Comparison of ENCODE assay signal across 26 mouse cellular contexts in the genomic region with DNA sequence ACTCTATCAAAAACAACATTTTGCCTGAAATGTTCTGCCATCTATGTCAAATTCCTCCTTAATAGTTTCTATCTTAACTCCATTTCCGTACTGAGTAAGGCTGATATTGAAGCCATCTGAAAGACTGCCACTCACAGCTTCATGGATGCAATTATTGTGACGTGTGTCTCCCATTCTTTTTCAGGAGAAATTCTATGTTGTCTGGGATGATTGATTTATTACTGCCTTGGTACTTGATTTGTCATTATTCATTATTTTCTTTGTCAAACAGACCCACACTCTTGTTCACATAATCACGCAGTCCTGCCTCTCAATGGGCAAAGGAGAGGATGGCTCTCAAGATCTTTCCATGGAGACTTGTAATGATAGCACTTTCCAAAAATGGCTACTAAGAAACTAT.
DNase-seq lines count a peak whose midpoint lies in the region; ATAC-seq and TF ChIP-seq lines count a peak whose summit lies in the region.
"Had no signal": no experiment of that assay in that cellular context is flagged by ENCODE, and none has a peak within 500 bp of the region (broad histone marks: within the 10 kb centered on the region; RNA-seq: fewer than 3 reads in every experiment).

No protein-coding gene starts in this region.

- no peak overlapping the region for H3K27ac ChIP-seq in forebrain, embryonic 12.5 days
- no peak overlapping the region for H3K27ac ChIP-seq in forebrain, embryonic 10.5 days
- no peak overlapping the region for H3K27ac ChIP-seq in forebrain, embryonic 15.5 days (replicated peaks)
- no peak overlapping the region for H3K27ac ChIP-seq in forebrain, postnatal 0 days (ENCODE audit: low read depth, low read length)
- H3K27ac ChIP-seq: embryonic facial prominence, embryonic 13.5 days; embryonic facial prominence, embryonic 15.5 days had no signal

- no peaks in the 10 kb centered on the region for H3K4me1 ChIP-seq in forebrain, embryonic 12.5 days
- H3K4me1 ChIP-seq in forebrain, embryonic 10.5 days = no peaks in the 10 kb centered on the region
- no peaks in the 10 kb centered on the region for H3K4me1 ChIP-seq in forebrain, embryonic 15.5 days
- no peaks in the 10 kb centered on the region for H3K4me1 ChIP-seq in forebrain, postnatal 0 days (ENCODE audit: insufficient read depth)
- H3K4me1 ChIP-seq: embryonic facial prominence, embryonic 13.5 days; embryonic facial prominence, embryonic 15.5 days had no signal

- H3K9ac ChIP-seq in forebrain, embryonic 12.5 days = no peak overlapping the region
- no peak overlapping the region for H3K9ac ChIP-seq in forebrain, embryonic 15.5 days (replicated peaks)
- H3K9ac ChIP-seq in forebrain, postnatal 0 days = no peak overlapping the region
- H3K9ac ChIP-seq: embryonic facial prominence, embryonic 13.5 days; embryonic facial prominence, embryonic 15.5 days had no signal

- TF ChIP-seq POLR2A in brain, embryonic 14.5 days (IDR thresholded peaks at IDR 0.05; ENCODE audit: borderline replicate concordance, extremely low read depth, insufficient read depth, insufficient read length, poor library complexity, severe bottlenecking) = no peak

- H3K27me3 ChIP-seq in forebrain, embryonic 12.5 days = no peaks in the 10 kb centered on the region
- no peaks in the 10 kb centered on the region for H3K27me3 ChIP-seq in forebrain, embryonic 10.5 days (ENCODE audit: poor library complexity, severe bottlenecking)
- no peaks in the 10 kb centered on the region for H3K27me3 ChIP-seq in forebrain, embryonic 15.5 days
- H3K27me3 ChIP-seq in forebrain, postnatal 0 days (ENCODE audit: insufficient read depth, low read length) = no peaks in the 10 kb centered on the region
- H3K27me3 ChIP-seq: CH12.LX; embryonic facial prominence, embryonic 13.5 days; embryonic facial prominence, embryonic 15.5 days; Patski had no signal

- H3K36me3 ChIP-seq in forebrain, embryonic 12.5 days (replicated peaks) = no peaks in the 10 kb centered on the region
- no peaks in the 10 kb centered on the region for H3K36me3 ChIP-seq in forebrain, embryonic 10.5 days (replicated peaks)
- no peaks in the 10 kb centered on the region for H3K36me3 ChIP-seq in forebrain, embryonic 15.5 days
- no peaks in the 10 kb centered on the region for H3K36me3 ChIP-seq in forebrain, postnatal 0 days (ENCODE audit: insufficient read depth)
- H3K36me3 ChIP-seq: embryonic facial prominence, embryonic 13.5 days; embryonic facial prominence, embryonic 15.5 days; G1E had no signal

- no peaks in the 10 kb centered on the region for H3K9me3 ChIP-seq in forebrain, embryonic 12.5 days
- no peaks in the 10 kb centered on the region for H3K9me3 ChIP-seq in forebrain, embryonic 10.5 days
- H3K9me3 ChIP-seq in forebrain, embryonic 15.5 days = no peaks in the 10 kb centered on the region
- no peaks in the 10 kb centered on the region for H3K9me3 ChIP-seq in forebrain, postnatal 0 days (ENCODE audit: low read length)
- H3K9me3 ChIP-seq: embryonic facial prominence, embryonic 13.5 days; embryonic facial prominence, embryonic 15.5 days had no signal

- H3K4me2 ChIP-seq in forebrain, embryonic 12.5 days = no peak overlapping the region
- H3K4me2 ChIP-seq in forebrain, embryonic 15.5 days (replicated peaks) = no peak overlapping the region
- no peak overlapping the region for H3K4me2 ChIP-seq in forebrain, postnatal 0 days (ENCODE audit: low read depth)
- H3K4me2 ChIP-seq: embryonic facial prominence, embryonic 13.5 days; embryonic facial prominence, embryonic 15.5 days had no signal

- H3K4me3 ChIP-seq in forebrain, embryonic 12.5 days (replicated peaks) = no peak overlapping the region
- no peak overlapping the region for H3K4me3 ChIP-seq in forebrain, embryonic 10.5 days
- H3K4me3 ChIP-seq in forebrain, embryonic 15.5 days = no peak overlapping the region
- H3K4me3 ChIP-seq in forebrain, postnatal 0 days (ENCODE audit: low read depth, low read length) = no peak overlapping the region
- H3K4me3 ChIP-seq: embryonic facial prominence, embryonic 13.5 days; embryonic facial prominence, embryonic 15.5 days; erythroblast, embryonic 14.5 days had no signal

- no peak for TF ChIP-seq CTCF in brain, embryonic 14.5 days (IDR thresholded peaks at IDR 0.05; ENCODE audit: borderline replicate concordance, extremely low read depth, insufficient read depth, insufficient read length)
- no peak for TF ChIP-seq CTCF in forebrain, postnatal 0 days (IDR thresholded peaks at IDR 0.05; ENCODE audit: low read depth)

- no peak for DNase-seq in forebrain, embryonic 10.5 days (ENCODE audit: extremely low spot score, low spot score)
- peak; percentile 61 for DNase-seq in brain, embryonic 14.5 days (ENCODE audit: low read depth)
- DNase-seq in forebrain, postnatal 0 days = peak; percentile 13
- no peak for DNase-seq in kidney, postnatal 10 days
- DNase-seq in frontal cortex, postnatal 25 days (ENCODE audit: low spot score in 2 of 2) = no peak
- DNase-seq: adrenal gland, adult 8-10 months; adrenal gland, postnatal 14 days; adrenal gland, postnatal 36 days; B cell, adult 2 months; cerebellum, adult 11 months; cerebellum, adult 18-20 months; cerebellum, adult 8-10 months; cerebellum, adult 9-11 months; cerebellum, postnatal 14 days; cerebellum, postnatal 36 days; embryo, embryonic 11 days had no signal

- 70% methylated on average over 3 of the region's 3 CpGs for WGBS in forebrain, embryonic 12.5 days
- 83% methylated on average over 3 of the region's 3 CpGs for WGBS in forebrain, embryonic 10.5 days
- WGBS in forebrain, embryonic 15.5 days = 59% methylated on average over 3 of the region's 3 CpGs
- 58% methylated on average over 3 of the region's 3 CpGs for WGBS in forebrain, postnatal 0 days

- ATAC-seq in forebrain, embryonic 12.5 days (ENCODE audit: low FRiP score) = 0 out of 2 replicates have a peak, but pooled peaks have one; percentile 39
- ATAC-seq in forebrain, embryonic 15.5 days (replicated peaks) = peak; percentile 70
- peak; percentile 67; the same call in 1 of the 2 replicates for ATAC-seq in forebrain, postnatal 0 days
- ATAC-seq: activated CD4-positive, CD25-positive, alpha-beta regulatory T cell, adult 4 months; CD4-positive, CD25-positive, alpha-beta regulatory T cell, adult 4 months; Patski had no signal

Comparison
In these comparisons a context has a peak if more than half of its experiments do, and no peak if none do; other contexts are left out.
1. DNase-seq: peak in brain, embryonic 14.5 days (single experiment) and forebrain, postnatal 0 days (single experiment); none in forebrain, embryonic 10.5 days (single experiment), kidney, postnatal 10 days (single experiment) and frontal cortex, postnatal 25 days (0 of 2).
2. Peak in every context shown above with its lines, with median percentiles within 50 percentile points of each other: ATAC-seq.